Mouse (Mus musculus) adipocyte (in vitro differentiated cells): ENCODE results near the gene B830017H08Rik.

Source experiments
- DNase-seq: peaks from one replicate; pipeline ENCODE4 v3.0.0-alpha.2; 2016; ENCODE audit warnings: low spot score

The B830017H08Rik gene

DNA sequence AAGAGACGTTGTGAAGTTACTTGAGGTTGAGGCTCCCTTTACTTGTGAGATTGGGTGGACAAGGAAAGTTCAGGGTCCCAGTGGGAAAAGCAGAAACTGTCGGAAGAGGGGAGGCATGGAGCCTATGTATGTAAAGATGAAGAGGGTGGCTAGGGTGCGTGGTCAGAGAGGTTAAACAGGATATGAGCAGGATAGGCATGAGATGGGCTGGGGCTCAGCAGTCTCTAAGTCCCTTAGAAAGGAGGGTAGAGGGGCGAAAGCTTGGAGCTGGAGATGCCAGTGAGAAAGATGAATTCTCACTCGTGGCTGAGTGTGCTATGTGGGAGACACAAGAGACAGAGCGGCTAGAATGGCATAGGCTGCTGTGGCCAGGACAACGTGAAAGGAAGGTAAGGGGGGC lies at the start of gene B830017H08Rik:
TSS of gene B830017H08Rik (plus strand) at position 301 of the 400 bp plus-strand sequence.
- DNase-seq, result no peak

GRCm38 (mm10) chr16:17785337-17785736 lies 47.6 kb upstream of the B830017H08Rik start:
- peak; percentile 33 for DNase-seq

DNA sequence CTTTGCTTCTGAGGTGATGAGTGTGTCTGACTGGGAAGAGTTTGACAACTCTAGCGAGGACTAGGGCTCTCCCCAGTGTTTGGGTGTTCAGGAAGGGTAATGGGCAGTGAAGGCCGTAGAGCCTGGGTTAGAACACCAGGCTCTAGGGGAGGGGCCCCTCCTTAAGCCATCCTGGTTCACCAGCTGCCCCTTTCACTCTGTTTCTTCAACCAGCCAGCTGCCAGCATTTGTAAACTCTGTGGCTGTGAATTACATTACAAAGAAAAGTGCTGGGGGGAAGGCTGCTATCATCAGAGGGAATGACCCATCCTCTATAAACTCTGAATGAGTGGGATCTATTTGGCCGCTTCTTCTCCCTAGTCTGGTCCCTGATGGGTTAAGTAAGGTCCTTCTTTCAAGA lies 40.2 kb upstream of the B830017H08Rik start:
- no peak for DNase-seq

- DNase-seq, result no peak
Observed at GRCm38 (mm10) chr16:17794047-17794446, 38.9 kb upstream of the B830017H08Rik start.

- DNase-seq, result peak; percentile 49
Observed at GRCm38 (mm10) chr16:17795643-17796042, 37.3 kb upstream of the B830017H08Rik start.

- DNase-seq, result no peak
Observed at GRCm38 (mm10) chr16:17796519-17796918, 36.4 kb upstream of the B830017H08Rik start.

GRCm38 (mm10) chr16:17796971-17797811 lies 35.7 kb upstream of the B830017H08Rik start, which contains the start of gene Scarf2:
Gene Scarf2 (plus strand): TSS chr16:17797282.
- DNase-seq, result peak; percentile 44

DNA sequence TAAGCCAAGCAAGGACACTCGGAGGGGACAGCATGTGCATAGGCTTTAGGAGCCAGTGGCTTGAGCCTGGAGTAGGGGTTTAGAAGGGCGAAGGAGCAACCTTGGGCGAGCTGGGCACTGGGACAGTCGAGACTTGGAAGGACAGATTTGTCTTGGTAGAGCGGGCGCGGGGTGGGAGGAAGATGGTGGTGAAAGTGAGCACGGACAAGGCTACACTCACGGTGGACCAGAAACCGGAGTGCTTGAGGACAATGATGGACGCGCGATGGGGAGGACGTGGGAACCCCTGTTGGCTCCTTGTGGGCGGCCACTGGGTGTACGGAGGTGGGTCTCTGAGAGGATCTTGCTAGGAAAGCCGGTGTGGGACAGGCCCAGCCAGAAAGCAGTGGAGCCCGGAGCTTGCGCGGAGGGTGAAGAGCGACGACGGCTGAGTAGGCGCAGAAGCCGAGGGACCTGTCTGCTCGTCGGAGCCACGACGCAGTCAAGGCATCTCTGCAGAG lies 35.1 kb upstream of the B830017H08Rik start:
- DNase-seq, result peak; percentile 50

DNA sequence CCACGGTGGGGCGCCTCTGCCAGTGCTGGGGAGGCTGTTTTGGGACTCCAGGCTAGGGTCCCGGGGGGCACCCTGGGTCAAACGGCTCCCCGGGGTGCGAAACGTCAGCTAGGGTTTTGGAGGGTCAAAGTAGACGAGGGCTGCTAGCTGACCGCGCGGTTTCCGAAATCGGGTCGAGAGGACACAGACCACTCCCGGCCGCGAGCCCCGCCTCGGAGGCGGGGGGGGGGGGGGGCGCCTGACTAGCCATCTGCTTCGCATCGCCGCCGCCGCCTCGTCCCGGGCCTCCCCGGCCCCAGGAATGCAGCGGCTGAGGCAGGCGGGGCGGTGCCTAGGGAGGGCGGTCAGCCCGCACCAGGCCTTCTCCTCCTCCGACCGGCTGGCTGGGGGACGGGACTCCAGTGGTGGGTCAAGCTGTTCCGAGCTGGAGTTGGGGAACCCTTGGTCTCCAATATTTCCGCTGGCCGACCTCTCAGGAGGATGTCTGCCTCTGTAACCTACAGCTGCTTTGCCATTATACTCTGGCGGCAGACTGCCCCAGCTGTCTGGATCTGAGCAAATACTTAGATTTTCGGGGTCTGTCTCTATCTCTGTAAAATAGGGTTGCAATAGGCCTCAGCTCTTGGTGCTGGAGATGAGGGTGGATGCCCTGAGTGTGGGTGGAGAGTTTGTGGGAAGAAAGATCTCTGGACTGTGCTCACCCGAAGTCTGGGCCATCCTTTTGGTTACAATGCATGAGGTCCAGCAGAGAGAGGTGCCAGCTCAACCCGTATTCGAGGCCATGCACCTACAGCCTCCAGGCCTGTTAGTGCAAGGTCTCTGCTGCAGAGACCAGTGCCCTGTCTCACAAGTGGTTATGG lies 34.4 kb upstream of the B830017H08Rik start:
- DNase-seq, result peak; percentile 48

GRCm38 (mm10) chr16:17799584-17799983 lies 33.3 kb upstream of the B830017H08Rik start:
- DNase-seq, result no peak

- no peak for DNase-seq
Observed at GRCm38 (mm10) chr16:17801777-17802455, 31.0 kb upstream of the B830017H08Rik start.

- DNase-seq, result no peak
Observed at GRCm38 (mm10) chr16:17802456-17802838, 30.5 kb upstream of the B830017H08Rik start.

GRCm38 (mm10) chr16:17802839-17803674 lies 29.9 kb upstream of the B830017H08Rik start:
- DNase-seq, result no peak

DNA sequence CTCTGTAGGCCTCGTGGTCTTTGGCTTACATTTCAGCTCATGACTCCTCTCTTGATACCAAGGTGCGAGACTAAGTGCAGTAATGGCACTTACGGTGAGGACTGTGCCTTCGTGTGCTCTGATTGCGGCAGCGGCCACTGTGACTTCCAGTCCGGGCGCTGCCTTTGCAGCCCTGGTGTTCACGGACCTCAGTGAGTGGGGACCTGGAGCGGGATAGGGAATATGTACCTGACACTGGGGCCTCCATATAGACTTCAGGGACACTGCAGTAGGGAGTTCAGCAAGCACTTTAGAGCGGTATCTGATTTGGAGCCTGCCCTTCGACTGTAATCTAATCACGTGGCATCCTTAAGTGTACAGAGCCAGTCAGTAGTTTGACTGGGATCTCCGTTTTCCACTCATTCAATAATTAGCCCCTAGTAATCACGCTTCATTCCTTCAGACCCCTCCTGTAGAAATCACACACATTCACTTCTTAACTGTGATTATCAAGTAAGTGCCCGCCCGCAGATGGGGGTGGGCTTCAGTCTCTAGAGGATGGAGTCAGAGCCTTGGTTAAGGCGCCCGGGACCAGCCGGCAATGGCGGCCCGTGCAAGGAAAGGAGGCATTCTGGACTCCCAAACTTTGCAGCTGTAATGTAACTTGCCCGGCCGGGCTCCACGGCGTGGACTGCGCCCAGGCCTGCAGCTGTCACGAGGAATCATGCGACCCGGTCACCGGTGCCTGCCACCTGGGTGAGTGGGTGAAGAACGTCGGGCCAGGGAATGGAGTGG lies 29.1 kb upstream of the B830017H08Rik start:
- DNase-seq, result no peak

GRCm38 (mm10) chr16:17804449-17804912 lies 28.4 kb upstream of the B830017H08Rik start:
- no peak for DNase-seq

- no peak for DNase-seq
Observed at GRCm38 (mm10) chr16:17804982-17805381, 27.9 kb upstream of the B830017H08Rik start.

- no peak for DNase-seq
Observed at GRCm38 (mm10) chr16:17806581-17807191, 26.2 kb upstream of the B830017H08Rik start.

DNA sequence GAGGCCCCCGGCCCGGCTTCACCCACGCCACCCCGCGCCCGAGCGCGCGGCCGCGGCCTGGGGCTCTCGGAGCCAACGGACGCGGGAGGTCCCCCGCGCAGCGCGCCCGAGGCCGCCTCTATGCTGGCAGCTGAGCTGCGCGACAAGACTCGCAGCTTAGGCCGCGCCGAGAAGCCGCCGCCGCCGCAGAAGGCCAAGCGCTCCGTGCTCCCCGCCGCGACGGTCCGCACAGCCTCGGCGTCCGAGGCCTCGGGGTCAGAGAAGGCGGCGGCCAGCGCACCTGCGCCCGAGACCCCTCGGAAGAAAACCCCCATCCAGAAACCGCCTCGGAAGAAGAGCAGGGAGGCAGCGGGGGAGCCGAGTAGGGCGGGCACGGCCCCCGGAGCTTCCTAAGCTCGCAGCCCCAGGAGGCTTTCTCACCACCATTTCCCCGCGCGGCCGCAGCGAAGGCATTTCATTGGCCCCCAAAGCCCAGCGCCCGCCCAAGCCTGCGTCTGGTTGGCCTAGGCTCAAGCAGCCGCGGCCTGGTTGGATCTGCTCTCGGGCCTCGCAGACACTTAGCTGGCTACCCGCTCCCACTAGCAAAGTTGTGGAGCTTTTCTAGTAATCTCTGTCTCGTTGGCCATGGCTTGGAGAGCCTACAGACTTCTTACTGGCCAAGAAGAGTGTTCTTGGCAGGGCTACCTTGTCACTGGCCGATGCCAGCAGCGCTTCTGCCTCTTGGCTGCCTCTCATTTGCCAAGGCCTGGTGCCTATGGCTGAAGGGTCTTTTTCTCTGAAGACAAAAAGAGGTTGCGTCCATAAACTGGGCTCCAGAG lies 25.5 kb upstream of the B830017H08Rik start:
- no peak for DNase-seq

DNA sequence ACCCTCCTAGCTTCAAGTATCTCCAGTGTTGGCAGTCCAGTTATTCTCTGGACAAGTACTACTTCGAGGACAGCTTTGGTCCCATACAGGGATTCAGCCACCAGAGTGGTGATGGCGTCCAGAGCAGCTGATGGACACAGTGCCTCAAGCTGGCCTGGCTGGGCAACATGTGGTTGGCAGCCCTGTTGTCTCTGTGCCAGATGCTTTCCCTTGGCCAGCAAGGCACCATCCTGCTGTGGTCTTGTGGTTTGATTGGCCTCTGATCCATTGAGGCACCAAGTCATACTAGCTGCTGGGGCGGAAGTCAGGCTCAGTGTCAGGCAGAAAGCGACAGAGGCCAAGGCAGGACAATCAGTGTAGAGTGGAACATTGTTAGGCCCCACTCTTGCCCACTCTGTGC lies 23.8 kb upstream of the B830017H08Rik start:
- peak; percentile 86 for DNase-seq
